Mouse (Mus musculus): ENCODE data around the gene Tfpi.

GRCm38 (mm10) chr2:84402713-84403112 lies 73.9 kb downstream of the Tfpi start:
- TF ChIP-seq CTCF (IDR thresholded peaks at IDR 0.05; ENCODE audit: control insufficient read depth, insufficient read depth, low read length) (no peak), POLR2A (IDR thresholded peaks at IDR 0.05; ENCODE audit: borderline replicate concordance, control insufficient read depth, low read depth, low read length) (no peak)

Measured in bone marrow, adult 2 months (tissue).